Mouse (Mus musculus) right cerebral cortex, postnatal 14 days (tissue): ENCODE measurements around the gene Hdgfl2.
A peak's percentile ranks its signal among the peaks of the same experiment; 100 is the strongest.
"Not testable (repeated sequence)": the region's sequence is repeated elsewhere in the genome, so short reads cannot be mapped to it uniquely, and the experiment has no call there.

ENCODE experiments used
- DNase-seq: peaks from one replicate; pipeline ENCODE4 v3.0.0; 2022

Gene Hdgfl2

GRCm38 (mm10) chr17:56065715-56066114 lies 13.7 kb upstream of the Hdgfl2 start:
- not testable (repeated sequence) for DNase-seq

GRCm38 (mm10) chr17:56066451-56066850 lies 13.0 kb upstream of the Hdgfl2 start:
- no peak for DNase-seq

- DNase-seq: no peak
These were observed 10.4 kb upstream of the Hdgfl2 start for GRCm38 (mm10) chr17:56069066-56069465.

GRCm38 (mm10) chr17:56071126-56071525 lies 8.3 kb upstream of the Hdgfl2 start:
- no peak for DNase-seq

GRCm38 (mm10) chr17:56072243-56072642 lies 7.2 kb upstream of the Hdgfl2 start:
- no peak for DNase-seq

GRCm38 (mm10) chr17:56074097-56074826 lies 5.2 kb upstream of the Hdgfl2 start:
- DNase-seq: peak; percentile 70

GRCm38 (mm10) chr17:56074827-56075208 lies 4.6 kb upstream of the Hdgfl2 start, which contains the start of gene Ubxn6:
TSS of gene Ubxn6 (minus strand) at chr17:56075028.
- DNase-seq: peak; percentile 100

- DNase-seq: no peak
These were observed 1.9 kb upstream of the Hdgfl2 start for GRCm38 (mm10) chr17:56077523-56077922.

GRCm38 (mm10) chr17:56078361-56078760 lies 1.1 kb upstream of the Hdgfl2 start:
- not testable (repeated sequence) for DNase-seq

GRCm38 (mm10) chr17:56079921-56080320 lies 487 bp downstream of the Hdgfl2 start:
- no peak for DNase-seq

- DNase-seq: peak; percentile 59
These were observed 1.5 kb downstream of the Hdgfl2 start for GRCm38 (mm10) chr17:56080781-56081585.

GRCm38 (mm10) chr17:56092312-56092711 lies 12.9 kb downstream of the Hdgfl2 start:
- DNase-seq: no peak

- DNase-seq: no peak
These were observed 13.4 kb downstream of the Hdgfl2 start for GRCm38 (mm10) chr17:56092794-56093193.

GRCm38 (mm10) chr17:56096883-56097282 lies 17.4 kb downstream of the Hdgfl2 start:
- DNase-seq: no peak

- no peak for DNase-seq
These were observed 18.7 kb downstream of the Hdgfl2 start for GRCm38 (mm10) chr17:56098180-56098579.

- DNase-seq: no peak
These were observed 19.5 kb downstream of the Hdgfl2 start for GRCm38 (mm10) chr17:56098711-56099572.

GRCm38 (mm10) chr17:56100811-56101210 lies 21.4 kb downstream of the Hdgfl2 start:
- DNase-seq: no peak

GRCm38 (mm10) chr17:56102158-56102557 lies 22.7 kb downstream of the Hdgfl2 start:
- DNase-seq: no peak

GRCm38 (mm10) chr17:56102927-56103326 lies 23.5 kb downstream of the Hdgfl2 start:
- DNase-seq: no peak

- DNase-seq: no peak
These were observed 24.2 kb downstream of the Hdgfl2 start for GRCm38 (mm10) chr17:56103465-56104285.

GRCm38 (mm10) chr17:56104821-56105220 lies 25.4 kb downstream of the Hdgfl2 start:
- DNase-seq: not testable (repeated sequence)

- not testable (repeated sequence) for DNase-seq
These were observed 27.0 kb downstream of the Hdgfl2 start for GRCm38 (mm10) chr17:56106436-56106835.
